Mouse (Mus musculus) small intestine, adult 2 months (tissue): ENCODE measurements at regions not wholly inside any gene's neighbourhood (a gene's known extent, or its start where the extent isn't known, plus 50 kb on each side); places are given as distances from the start of the nearest gene placed in this dataset.

Source experiments
- CTCF ChIP-seq: fragments of 200-500 bp; IDR thresholded peaks from 2 replicates; pipeline ENCODE4 v1.5.1; 2012; ENCODE audit warnings: low read depth, mild to moderate bottlenecking, control low read depth, inconsistent platforms, low read length, moderate library complexity, mixed read lengths; ENCODE audit not compliant: insufficient replicate concordance, insufficient read length; ENCODE audit errors: extremely low read depth
- POLR2A ChIP-seq: fragments of 200-500 bp; IDR thresholded peaks from 2 replicates; pipeline ENCODE4 v1.6.1; 2012; ENCODE audit warnings: low read depth, mild to moderate bottlenecking, control low read depth, inconsistent platforms, low read length, moderate library complexity

GRCm38 (mm10) chr4:6508091-6508490 is 1714.9 kb upstream of the Impad1 start:
- TF ChIP-seq CTCF (no peak), POLR2A (no peak)
